Mouse (Mus musculus): ENCODE data around the gene Anks4b. TPM values are rescaled to one million over a fixed set of nuclear protein-coding genes. Genes with fewer than 3 reads are reported as not detected.

Gene Anks4b
- polyA plus RNA-seq (2015; fragmentation: Nextera tagmentation; extraction: Ambion mirVana): 1.7 and 1.9 TPM in 2 replicates

GRCm38 (mm10) chr7:120173603-120174244, at the start of gene Anks4b:
TSS of gene Anks4b (plus strand) at chr7:120173858.
- Histone ChIP-seq H3K27ac (replicated peaks) (peak within 1 kb of the TSS; percentile 61), H3K4me3 (replicated peaks) (peak within 1 kb of the TSS; percentile 45)

GRCm38 (mm10) chr7:120124844-120125243, 48.8 kb upstream of the Anks4b start:
- Histone ChIP-seq H3K9me3 (replicated peaks) (no peaks in the 10 kb centered on the region), H3K4me1 (replicated peaks) (0 out of 2 replicates have a peak, but pooled peaks cover 3% of the 10 kb centered on the region), H3K27me3 (no peaks in the 10 kb centered on the region), H3K4me3 (replicated peaks) (no peak overlapping the region), H3K36me3 (replicated peaks) (no peaks in the 10 kb centered on the region), H3K27ac (replicated peaks) (no peak overlapping the region), H3K4me2 (no peak overlapping the region), H3K9ac (no peak overlapping the region)
- no peak for ATAC-seq (ENCODE audit: insufficient read depth)
- 2% methylated on average over 3 of the region's 3 CpGs for WGBS (ENCODE audit: insufficient replicate concordance)

More at GRCm38 (mm10) chr7:120173603-120174244, at the start of gene Anks4b:
- peak; percentile 80 for ATAC-seq (ENCODE audit: insufficient read depth)
- Histone ChIP-seq H3K36me3 (replicated peaks) (no peaks in the 10 kb centered on the region), H3K9me3 (replicated peaks) (no peaks in the 10 kb centered on the region), H3K27me3 (no peaks in the 10 kb centered on the region), H3K9ac (peak within 1 kb of the TSS; percentile 25; the same call in 1 of the 2 replicates), H3K4me1 (replicated peaks) (0 out of 2 replicates have a peak, but pooled peaks cover under 1% of the 10 kb centered on the region), H3K4me2 (peak within 1 kb of the TSS; percentile 42)
- WGBS (ENCODE audit: insufficient replicate concordance): 56% methylated on average over 10 of the region's 10 CpGs

- Histone ChIP-seq H3K9me3 (replicated peaks) (no peaks in the 10 kb centered on the region), H3K9ac (no peak overlapping the region), H3K4me3 (replicated peaks) (no peak overlapping the region), H3K4me1 (replicated peaks) (0 out of 2 replicates have a peak, but pooled peaks cover 3% of the 10 kb centered on the region), H3K4me2 (no peak overlapping the region), H3K27ac (replicated peaks) (no peak overlapping the region), H3K27me3 (no peaks in the 10 kb centered on the region), H3K36me3 (replicated peaks) (no peaks in the 10 kb centered on the region)
- 33% methylated on average over 5 of the region's 5 CpGs for WGBS (ENCODE audit: insufficient replicate concordance)
- no peak for ATAC-seq (ENCODE audit: insufficient read depth)
Measured at GRCm38 (mm10) chr7:120126976-120127685, 46.5 kb upstream of the Anks4b start.

GRCm38 (mm10) chr7:120127686-120128059, 46.0 kb upstream of the Anks4b start:
- Histone ChIP-seq H3K4me3 (replicated peaks) (no peak overlapping the region), H3K4me2 (no peak overlapping the region), H3K27ac (replicated peaks) (no peak overlapping the region), H3K4me1 (replicated peaks) (0 out of 2 replicates have a peak, but pooled peaks cover 3% of the 10 kb centered on the region), H3K36me3 (replicated peaks) (no peaks in the 10 kb centered on the region), H3K9me3 (replicated peaks) (no peaks in the 10 kb centered on the region), H3K27me3 (no peaks in the 10 kb centered on the region), H3K9ac (no peak overlapping the region)
- no peak for ATAC-seq (ENCODE audit: insufficient read depth)
- WGBS (ENCODE audit: insufficient replicate concordance): 42% methylated on average over 4 of the region's 4 CpGs

- H3K27ac ChIP-seq (replicated peaks): no peak overlapping the region
- H3K9me3 ChIP-seq (replicated peaks): no peaks in the 10 kb centered on the region
- no peak overlapping the region for H3K9ac ChIP-seq
- 0 out of 2 replicates have a peak, but pooled peaks cover 3% of the 10 kb centered on the region for H3K4me1 ChIP-seq (replicated peaks)
- H3K4me2 ChIP-seq: no peak overlapping the region
- WGBS (ENCODE audit: insufficient replicate concordance): 73% methylated on average over 4 of the region's 4 CpGs
- no peaks in the 10 kb centered on the region for H3K27me3 ChIP-seq
- no peak for ATAC-seq (ENCODE audit: insufficient read depth)
- no peak overlapping the region for H3K4me3 ChIP-seq (replicated peaks)
- H3K36me3 ChIP-seq (replicated peaks): no peaks in the 10 kb centered on the region
Measured at GRCm38 (mm10) chr7:120128951-120129350, 44.7 kb upstream of the Anks4b start.

- no peak overlapping the region for H3K9ac ChIP-seq
- no peaks in the 10 kb centered on the region for H3K27me3 ChIP-seq
- no peak overlapping the region for H3K4me3 ChIP-seq (replicated peaks)
- ATAC-seq (ENCODE audit: insufficient read depth): no peak
- WGBS (ENCODE audit: insufficient replicate concordance): 53% methylated on average over 1 of the region's 1 CpGs
- no peak overlapping the region for H3K4me2 ChIP-seq
- H3K9me3 ChIP-seq (replicated peaks): no peaks in the 10 kb centered on the region
- H3K27ac ChIP-seq (replicated peaks): no peak overlapping the region
- H3K36me3 ChIP-seq (replicated peaks): no peaks in the 10 kb centered on the region
- no peaks in the 10 kb centered on the region for H3K4me1 ChIP-seq (replicated peaks)
Measured at GRCm38 (mm10) chr7:120142743-120143142, 30.9 kb upstream of the Anks4b start.

- no peak for ATAC-seq (ENCODE audit: insufficient read depth)
- Histone ChIP-seq H3K27me3 (no peaks in the 10 kb centered on the region), H3K9ac (no peak within 1 kb of the TSS), H3K4me2 (no peak within 1 kb of the TSS), H3K4me3 (replicated peaks) (no peak within 1 kb of the TSS), H3K27ac (replicated peaks) (no peak within 1 kb of the TSS), H3K4me1 (replicated peaks) (0 out of 2 replicates have a peak, but pooled peaks cover 3% of the 10 kb centered on the region), H3K9me3 (replicated peaks) (no peaks in the 10 kb centered on the region), H3K36me3 (replicated peaks) (no peaks in the 10 kb centered on the region)
- WGBS (ENCODE audit: insufficient replicate concordance): 61% methylated on average over 9 of the region's 9 CpGs
Measured at GRCm38 (mm10) chr7:120145191-120145590, 28.5 kb upstream of the Anks4b start, which contains the start of gene Zp2. TSS of gene Zp2 (minus strand) at chr7:120145291.

- ATAC-seq (ENCODE audit: insufficient read depth): no peak
- H3K4me1 ChIP-seq (replicated peaks): 0 out of 2 replicates have a peak, but pooled peaks cover 6% of the 10 kb centered on the region
- H3K9me3 ChIP-seq (replicated peaks): no peaks in the 10 kb centered on the region
- no peaks in the 10 kb centered on the region for H3K27me3 ChIP-seq
- H3K36me3 ChIP-seq (replicated peaks): no peaks in the 10 kb centered on the region
- H3K4me2 ChIP-seq: no peak overlapping the region
- H3K4me3 ChIP-seq (replicated peaks): no peak overlapping the region
- no peak overlapping the region for H3K9ac ChIP-seq
- no peak overlapping the region; the same call in 1 of the 2 replicates for H3K27ac ChIP-seq (replicated peaks)
- WGBS (ENCODE audit: insufficient replicate concordance): 30% methylated on average over 3 of the region's 3 CpGs
Measured at GRCm38 (mm10) chr7:120150257-120150656, 23.4 kb upstream of the Anks4b start.

- Histone ChIP-seq H3K27ac (replicated peaks) (no peak overlapping the region), H3K4me3 (replicated peaks) (no peak overlapping the region), H3K9me3 (replicated peaks) (no peaks in the 10 kb centered on the region), H3K27me3 (no peaks in the 10 kb centered on the region), H3K9ac (no peak overlapping the region), H3K36me3 (replicated peaks) (no peaks in the 10 kb centered on the region), H3K4me1 (replicated peaks) (0 out of 2 replicates have a peak, but pooled peaks cover 6% of the 10 kb centered on the region), H3K4me2 (no peak overlapping the region)
- 50% methylated on average over 2 of the region's 2 CpGs for WGBS (ENCODE audit: insufficient replicate concordance)
- no peak for ATAC-seq (ENCODE audit: insufficient read depth)
Measured at GRCm38 (mm10) chr7:120150898-120151297, 22.8 kb upstream of the Anks4b start.

- H3K27me3 ChIP-seq: no peaks in the 10 kb centered on the region
- H3K4me3 ChIP-seq (replicated peaks): no peak overlapping the region
- no peak overlapping the region for H3K4me2 ChIP-seq
- no peaks in the 10 kb centered on the region for H3K4me1 ChIP-seq (replicated peaks)
- no peaks in the 10 kb centered on the region for H3K9me3 ChIP-seq (replicated peaks)
- no peak overlapping the region for H3K9ac ChIP-seq
- 39% methylated on average over 2 of the region's 2 CpGs for WGBS (ENCODE audit: insufficient replicate concordance)
- H3K36me3 ChIP-seq (replicated peaks): no peaks in the 10 kb centered on the region
- no peak for ATAC-seq (ENCODE audit: insufficient read depth)
- no peak overlapping the region for H3K27ac ChIP-seq (replicated peaks)
Measured at GRCm38 (mm10) chr7:120156841-120157409, 16.7 kb upstream of the Anks4b start.

- H3K9me3 ChIP-seq (replicated peaks): no peaks in the 10 kb centered on the region
- ATAC-seq (ENCODE audit: insufficient read depth): no peak
- no peaks in the 10 kb centered on the region for H3K27me3 ChIP-seq
- H3K36me3 ChIP-seq (replicated peaks): no peaks in the 10 kb centered on the region
- H3K4me1 ChIP-seq (replicated peaks): no peaks in the 10 kb centered on the region
- no peak overlapping the region for H3K9ac ChIP-seq
- H3K4me3 ChIP-seq (replicated peaks): no peak overlapping the region
- H3K27ac ChIP-seq (replicated peaks): no peak overlapping the region
- H3K4me2 ChIP-seq: no peak overlapping the region
- WGBS (ENCODE audit: insufficient replicate concordance): 48% methylated on average over 5 of the region's 5 CpGs
Measured at GRCm38 (mm10) chr7:120157575-120158061, 16.0 kb upstream of the Anks4b start.

All from liver, embryonic 15.5 days (tissue).